Mouse (Mus musculus): ENCODE data around the gene Nfe2. TPM values are rescaled to one million over a fixed set of nuclear protein-coding genes. Genes with fewer than 3 reads are reported as not detected.

Gene Nfe2
- total RNA-seq, 2 experiments from 2014 or later, result not detected

DNA sequence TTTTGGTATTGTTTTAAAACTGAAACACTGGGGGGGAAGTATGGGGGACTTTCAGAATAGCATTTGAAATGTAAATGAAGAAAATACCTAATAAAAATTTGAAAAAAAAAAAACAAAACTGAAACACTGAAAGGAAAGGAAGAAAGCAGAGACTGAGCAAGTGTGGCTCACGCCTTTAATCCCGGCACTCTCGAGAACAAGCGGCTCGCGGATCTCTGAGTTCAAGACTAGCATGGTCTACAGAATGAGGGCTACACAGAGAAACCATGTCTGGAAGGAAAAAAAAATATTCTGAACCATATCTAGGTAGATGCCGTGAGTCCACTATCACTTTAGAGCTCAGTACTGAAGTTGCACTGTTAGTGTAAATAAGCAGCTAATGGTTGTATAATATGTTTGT lies 20.9 kb downstream of the Nfe2 start:
- intact Hi-C loops (cut with DNase I), result no loop called here
- no peak for DNase-seq (ENCODE audit: extremely low spot score in 1 of 2, low spot score in 2 of 2)

DNA sequence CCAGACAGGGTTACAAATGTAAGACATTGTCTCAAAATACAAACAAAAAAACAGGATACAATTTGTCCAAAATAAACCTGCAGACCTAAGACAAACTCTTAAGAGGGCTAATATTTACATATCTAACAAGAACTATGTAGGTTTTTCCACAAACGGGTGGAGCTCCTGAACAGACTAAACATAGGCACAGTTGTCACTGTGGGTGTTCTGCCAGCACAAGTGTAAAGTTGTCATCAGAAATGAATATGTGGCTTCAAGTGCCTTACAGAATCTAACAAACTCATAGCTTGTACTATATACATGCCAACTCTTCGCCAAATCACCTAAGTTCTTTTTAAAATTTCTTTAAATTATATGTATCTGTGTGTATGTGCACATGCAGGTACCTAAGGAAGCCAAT lies 25.1 kb downstream of the Nfe2 start:
- no peak for DNase-seq (ENCODE audit: extremely low spot score in 1 of 2, low spot score in 2 of 2)
- intact Hi-C loops (cut with DNase I), result no loop called here

DNA sequence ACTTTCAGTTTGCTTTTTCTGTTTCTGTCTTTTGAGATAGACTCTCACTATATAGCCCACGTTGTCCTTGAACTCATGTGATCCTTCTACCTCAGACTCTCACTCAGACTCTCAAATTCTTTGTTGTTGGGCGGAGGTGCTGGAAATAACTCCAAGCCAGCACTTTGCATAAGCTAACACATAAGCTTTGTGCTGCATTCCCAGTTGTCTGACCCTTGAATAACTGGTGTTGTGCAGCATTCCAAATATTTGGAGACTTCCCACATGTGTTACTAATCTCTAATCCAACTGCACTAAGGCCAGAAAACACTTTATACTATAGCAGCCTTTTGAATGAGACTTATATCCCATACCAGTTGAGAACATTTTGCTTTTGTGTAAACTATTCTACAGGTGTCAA lies 29.3 kb downstream of the Nfe2 start:
- intact Hi-C loops (cut with DNase I), result no loop called here
- DNase-seq (ENCODE audit: extremely low spot score in 1 of 2, low spot score in 2 of 2), result no peak

DNA sequence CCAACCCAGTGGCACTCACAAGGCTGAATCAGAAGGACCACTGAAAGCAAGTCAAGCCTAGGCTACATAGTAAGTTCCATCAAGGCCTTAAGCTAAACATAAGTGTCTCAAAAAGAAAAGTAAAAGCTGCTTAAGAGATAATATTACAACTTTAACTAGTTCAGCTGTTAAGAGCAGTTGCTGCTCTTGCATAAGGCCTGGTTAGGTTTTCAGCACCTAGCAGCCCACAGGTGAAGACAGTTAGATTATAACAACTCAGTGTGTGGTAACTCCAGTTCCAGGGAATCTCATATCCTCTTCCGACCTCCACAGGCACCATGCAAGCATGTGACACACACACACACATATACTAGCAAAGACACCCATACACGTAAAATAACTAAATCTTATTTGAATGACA lies 30.6 kb downstream of the Nfe2 start:
- no peak for DNase-seq (ENCODE audit: extremely low spot score in 1 of 2, low spot score in 2 of 2)
- intact Hi-C loops (cut with DNase I), result no loop called here

DNA sequence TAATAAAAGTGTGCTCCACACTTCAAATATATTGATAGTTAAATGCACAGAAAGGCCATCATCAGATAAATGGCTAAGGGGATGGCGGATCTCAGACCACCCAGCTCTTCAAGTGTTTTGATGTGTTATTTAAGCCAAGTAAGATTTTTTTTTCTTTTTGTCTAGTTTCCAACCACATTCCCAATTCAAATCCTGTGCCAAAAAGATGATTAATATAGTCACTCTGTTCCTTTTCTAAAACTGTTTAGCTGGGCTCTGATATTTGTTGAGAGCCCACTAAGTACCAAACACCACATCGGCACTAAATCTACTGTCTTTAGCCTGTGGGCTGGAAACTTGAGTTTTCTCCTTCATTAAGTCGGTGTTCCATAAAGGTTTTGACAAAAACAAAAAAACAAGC lies 31.2 kb downstream of the Nfe2 start:
- DNase-seq (ENCODE audit: extremely low spot score in 1 of 2, low spot score in 2 of 2), result no peak
- intact Hi-C loops (cut with DNase I), result no loop called here

DNA sequence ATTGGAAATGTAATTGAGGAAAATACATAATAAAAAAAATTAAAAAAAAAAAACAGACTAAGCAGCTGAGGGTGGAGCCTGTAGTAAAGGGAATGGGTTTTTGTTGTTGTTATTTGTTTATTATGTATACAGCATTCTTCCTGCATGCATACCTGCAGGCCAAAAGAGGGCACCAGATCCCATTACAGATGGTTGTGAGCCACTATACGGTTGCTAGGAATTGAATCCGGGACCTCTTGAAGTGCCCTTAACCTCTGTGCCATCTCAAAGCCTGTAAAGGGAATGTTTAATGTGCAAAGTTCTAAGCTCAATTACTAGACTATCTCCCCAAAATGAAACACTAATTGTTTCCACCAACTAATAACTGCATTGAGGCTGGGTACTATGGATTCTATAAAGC lies 34.0 kb downstream of the Nfe2 start:
- intact Hi-C loops (cut with DNase I), result no loop called here
- DNase-seq (ENCODE audit: extremely low spot score in 1 of 2, low spot score in 2 of 2), result no peak

DNA sequence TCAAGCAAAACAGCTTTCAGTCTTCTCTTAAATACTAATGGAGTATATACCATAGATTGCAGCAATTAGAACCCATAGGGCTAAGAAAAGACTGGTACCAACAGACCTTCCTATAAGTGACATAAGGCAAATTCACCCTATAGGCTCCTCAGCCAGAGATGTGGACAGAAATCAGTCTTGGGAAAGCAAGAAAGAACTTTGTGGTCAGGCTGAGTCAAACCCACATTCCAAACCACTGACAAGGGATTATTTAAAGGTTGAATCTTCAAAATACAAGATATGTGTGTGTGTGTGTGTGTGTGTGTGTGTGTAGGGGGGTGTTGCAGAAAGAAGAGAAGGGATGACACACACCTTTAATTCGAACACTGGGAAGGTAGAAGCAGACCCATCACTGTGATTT lies 36.8 kb downstream of the Nfe2 start:
- DNase-seq (ENCODE audit: extremely low spot score in 1 of 2, low spot score in 2 of 2), result no peak
- intact Hi-C loops (cut with DNase I), result no loop called here

DNA sequence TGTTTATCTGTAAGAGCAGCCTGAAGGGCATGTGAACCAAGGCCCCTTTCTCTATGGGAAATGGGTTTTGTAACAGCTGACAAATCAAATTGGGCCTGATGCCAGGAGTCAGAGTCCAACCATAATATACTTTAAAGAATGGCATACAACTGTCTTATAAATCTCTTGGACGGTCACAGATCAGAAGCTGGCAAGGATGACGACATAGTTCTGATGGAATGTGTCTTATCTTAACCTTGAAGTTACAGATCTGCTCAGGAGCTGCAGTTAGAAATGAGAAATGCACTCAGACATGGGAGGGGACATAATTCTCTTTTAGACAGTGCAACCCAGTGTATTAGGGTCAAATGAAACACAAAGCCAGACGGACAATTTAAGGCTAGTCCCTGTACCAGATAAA lies 37.4 kb downstream of the Nfe2 start:
- no peak for DNase-seq (ENCODE audit: extremely low spot score in 1 of 2, low spot score in 2 of 2)
- intact Hi-C loops (cut with DNase I), result no loop called here

DNA sequence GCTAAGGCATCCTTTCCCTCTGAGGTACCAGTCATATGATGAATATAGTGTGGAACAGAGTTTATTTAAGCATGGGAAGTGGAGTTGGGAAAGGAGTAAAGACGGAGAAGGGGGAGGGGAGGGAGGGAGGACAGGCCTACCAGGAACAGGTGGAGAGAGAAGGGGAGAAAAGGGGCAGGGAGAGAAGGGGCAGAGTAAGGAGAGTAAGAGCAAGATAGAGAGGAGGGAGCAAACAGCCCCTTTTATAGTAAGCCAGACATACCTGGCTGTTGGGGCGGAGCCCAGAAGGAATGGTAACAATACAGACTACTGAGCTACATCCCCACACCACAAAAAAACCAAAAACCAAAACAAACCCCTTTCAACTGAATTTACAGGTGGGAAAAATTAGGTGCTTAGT lies 42.2 kb downstream of the Nfe2 start:
- DNase-seq (ENCODE audit: extremely low spot score in 1 of 2, low spot score in 2 of 2), result no peak
- intact Hi-C loops (cut with DNase I), result no loop called here

DNA sequence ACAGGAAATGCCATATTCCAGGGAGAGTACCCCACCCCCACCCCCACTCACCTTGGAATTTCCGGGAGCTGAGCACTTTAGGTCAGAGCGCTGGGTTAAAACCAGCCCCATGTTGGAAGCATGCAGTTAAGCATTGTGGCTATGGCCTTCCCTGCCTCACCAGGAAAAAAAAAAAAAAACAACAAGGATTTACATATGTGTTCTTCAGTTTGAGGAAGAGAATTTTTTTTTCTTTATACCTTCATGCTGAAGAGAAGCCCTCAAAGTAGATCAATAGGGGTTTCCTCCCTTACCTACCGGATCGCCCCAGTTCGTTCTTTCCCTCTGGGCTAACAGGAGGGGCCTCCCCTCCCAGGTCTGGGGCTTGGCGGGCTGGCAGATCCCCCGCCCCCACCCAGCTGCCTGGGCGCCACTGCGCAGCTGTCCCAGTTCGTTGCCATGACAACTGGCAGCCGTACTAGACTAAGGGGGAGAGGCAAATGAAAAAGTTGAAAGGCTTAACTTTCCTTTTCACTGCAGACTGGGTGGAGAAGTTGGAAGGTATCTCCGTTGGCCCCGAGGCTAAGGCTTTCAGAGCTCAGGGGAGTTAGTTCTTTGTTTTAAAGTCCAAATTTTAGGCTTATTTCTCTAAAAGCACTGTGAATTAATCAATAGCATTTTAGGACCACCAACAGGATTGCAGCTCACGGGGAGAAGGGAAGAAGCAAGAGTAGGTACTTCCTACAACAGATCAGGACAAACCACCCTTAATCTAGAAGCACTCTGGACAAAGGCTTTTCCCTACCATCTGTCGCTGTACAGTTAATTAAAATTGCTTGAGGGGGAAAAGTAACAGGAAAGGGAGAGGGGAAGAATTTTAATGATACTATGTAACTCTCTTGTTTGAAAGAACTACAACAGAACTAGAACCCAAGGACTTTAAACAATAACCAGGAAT lies 43.0 kb downstream of the Nfe2 start:
- peak; percentile 86 to 96 for DNase-seq (ENCODE audit: extremely low spot score in 1 of 2, low spot score in 2 of 2)
- intact Hi-C loops (cut with DNase I), result no loop called here

DNA sequence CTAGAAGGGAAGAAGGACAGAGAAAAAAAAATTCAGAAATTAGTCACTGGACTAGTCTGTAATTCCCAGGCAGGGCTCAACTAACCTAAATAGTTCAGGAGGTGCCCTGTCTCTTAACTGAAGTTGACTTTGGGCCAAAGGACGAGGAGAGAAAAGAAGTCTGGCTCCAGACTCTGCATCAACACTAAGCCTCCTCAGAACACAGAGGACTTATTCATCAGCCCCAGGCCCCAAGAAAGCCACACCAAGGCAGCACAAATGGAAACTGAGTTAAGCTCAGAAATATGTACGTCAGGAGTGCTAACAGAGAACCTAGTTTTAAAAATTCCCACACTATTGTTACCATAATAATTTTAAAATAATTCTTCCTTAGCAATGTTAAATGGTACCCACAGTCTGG lies 44.1 kb downstream of the Nfe2 start:
- DNase-seq (ENCODE audit: extremely low spot score in 1 of 2, low spot score in 2 of 2), result no peak
- intact Hi-C loops (cut with DNase I), result no loop called here

DNA sequence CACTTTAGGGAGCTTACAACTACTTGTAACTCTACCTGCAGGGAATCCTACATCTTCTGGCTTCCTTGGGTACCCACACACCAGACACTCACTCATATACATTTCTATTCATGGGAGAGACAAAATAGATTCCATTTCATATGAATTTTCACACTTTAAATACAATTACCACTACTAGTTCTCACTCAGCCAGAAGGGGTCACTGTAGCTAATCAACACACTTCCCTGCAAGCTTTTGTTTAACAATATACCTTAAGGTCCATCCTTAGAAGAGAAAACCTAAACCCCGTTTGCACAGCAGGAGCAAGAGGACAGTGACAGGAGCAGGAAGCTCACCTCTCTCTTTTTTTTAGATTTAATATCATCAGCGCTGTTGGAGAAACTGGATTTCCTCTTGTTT lies 53.0 kb downstream of the Nfe2 start:
- no peak for DNase-seq (ENCODE audit: extremely low spot score in 1 of 2, low spot score in 2 of 2)
- intact Hi-C loops (cut with DNase I), result loop anchor here (5.0 kb wide), 1 partner anchor 42 kb away; no protein-coding TSS in a partner anchor

DNA sequence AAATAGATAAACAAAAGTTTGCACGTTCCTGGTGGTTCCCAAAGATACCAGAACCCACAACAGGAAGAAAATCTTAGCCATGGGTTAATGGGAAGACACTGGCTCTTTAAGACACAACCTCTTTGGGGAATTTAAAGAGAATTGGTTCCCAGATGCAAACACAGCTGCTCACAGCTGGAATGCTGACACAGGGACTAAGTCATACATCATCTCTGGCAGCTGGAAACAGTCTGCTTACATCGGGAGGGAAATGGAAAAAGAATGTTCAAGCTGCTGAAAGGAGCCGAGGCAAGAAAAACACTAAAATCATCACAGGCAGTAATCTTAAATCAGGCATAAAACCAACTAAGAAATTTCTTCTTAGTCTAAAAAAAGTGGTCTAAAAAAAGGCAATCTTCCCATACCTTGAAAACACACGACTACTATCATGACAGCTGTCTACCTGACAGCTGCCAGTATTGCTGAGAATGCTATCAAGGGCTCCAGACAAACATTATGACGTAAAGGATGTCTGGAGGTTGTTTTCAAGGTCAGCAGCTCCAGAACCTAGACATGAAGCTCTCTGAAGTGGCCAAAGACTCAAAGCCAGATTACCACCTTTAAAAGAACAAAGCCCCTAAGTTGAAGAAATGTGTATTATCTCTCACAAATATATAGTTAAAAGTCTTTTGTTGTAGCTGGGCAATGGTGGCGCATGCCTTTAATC lies 56.0 kb downstream of the Nfe2 start:
- intact Hi-C loops (cut with DNase I), result no loop called here
- DNase-seq (ENCODE audit: extremely low spot score in 1 of 2, low spot score in 2 of 2), result no peak

Small RNA genes lying within 50 kb of the gene (microRNA-seq; reads per million reads assigned to microRNA genes)
- 156 reads per million, percentile 60 among the genes with 10 or more reads in this experiment for gene Mir148b

Other genes starting within 250 kb of the Nfe2 start
- not detected for gene Hoxc4, start 239.5 kb downstream of the Nfe2 start, total RNA-seq (2021)
- 10 to 100 TPM; 17.5 to 18.2 TPM for gene Smug1, start 91.3 kb downstream of the Nfe2 start, total RNA-seq (2021)
- gene Cbx5, start 18.6 kb downstream of the Nfe2 start, total RNA-seq (2021), result 100 to 1,000 TPM; 174 to 181 TPM
- 100 to 1,000 TPM; 350 to 359 TPM for gene Hnrnpa1, start 18.0 kb downstream of the Nfe2 start, total RNA-seq (2021)
- gene Copz1, start 14.3 kb upstream of the Nfe2 start, total RNA-seq (2021), result 100 to 1,000 TPM; 111 TPM
- gene Gpr84, start 52.2 kb upstream of the Nfe2 start, total RNA-seq (2021), result under 1 TPM; 0.67 to 0.97 TPM
- 10 to 100 TPM; 47.5 to 51.2 TPM for gene Zfp385a, start 81.7 kb upstream of the Nfe2 start, total RNA-seq (2021)
- 1 to 10 TPM; 6.0 to 6.6 TPM for gene Itga5, start 108.4 kb upstream of the Nfe2 start, total RNA-seq (2021)
- not detected for gene Gtsf1, start 172.1 kb upstream of the Nfe2 start, total RNA-seq (2021)
- not detected for gene Gtsf2, start 190.1 kb upstream of the Nfe2 start, total RNA-seq (2021)
- 10 to 100 TPM in 1 of 2 experiments, 1 to 10 TPM in 1; 9.9 to 10.1 TPM for gene Nckap1l, start 195.4 kb upstream of the Nfe2 start, total RNA-seq (2021)
- gene Pde1b, start 244.6 kb upstream of the Nfe2 start, total RNA-seq (2021), result 10 to 100 TPM; 72.2 to 96.7 TPM